Mouse (Mus musculus) liver, embryonic 14.5 days (tissue): ENCODE results near the gene Pds5b.

Experiments
- CTCF ChIP-seq: IDR thresholded peaks from 2 replicates; pipeline ENCODE4 v1.5.1; 2016; ENCODE audit warnings: antibody characterized with exemption, low read depth, control low read depth
- EP300 ChIP-seq: IDR thresholded peaks from 2 replicates; pipeline ENCODE4 v1.6.1; 2016; ENCODE audit warnings: antibody characterized with exemption, low read depth

GRCm38 (mm10) chr5:150815400-150815799 lies 141.9 kb downstream of the Pds5b start:
- TF ChIP-seq CTCF (no peak), EP300 (no peak)
